Mouse (Mus musculus) layer of hippocampus, postnatal 25 days (tissue): ENCODE data around the gene Pygl. TPM values are rescaled to one million over a fixed set of nuclear protein-coding genes. Genes with fewer than 3 reads are reported as not detected.
"Not testable (repeated sequence)": the region's sequence is repeated elsewhere in the genome, so short reads cannot be mapped to it uniquely, and the experiment has no call there.

Source experiments
- DNase-seq, 2 experiments: peaks; one replicate each; pipeline ENCODE4 v3.0.0; 2022; ENCODE audit warnings: mixed read lengths in 2 of 2, low spot score in 1 of 2; ENCODE audit errors: extremely low spot score in 1 of 2
- total RNA-seq, 2 experiments: library from RNA; stranded (reverse); gene quantifications; 2 replicates each; pipeline ENCODE4 v1.2.3; 2021

Pygl gene
- total RNA-seq, 2 experiments from 2014 or later = 3.3 to 3.7 TPM

DNA sequence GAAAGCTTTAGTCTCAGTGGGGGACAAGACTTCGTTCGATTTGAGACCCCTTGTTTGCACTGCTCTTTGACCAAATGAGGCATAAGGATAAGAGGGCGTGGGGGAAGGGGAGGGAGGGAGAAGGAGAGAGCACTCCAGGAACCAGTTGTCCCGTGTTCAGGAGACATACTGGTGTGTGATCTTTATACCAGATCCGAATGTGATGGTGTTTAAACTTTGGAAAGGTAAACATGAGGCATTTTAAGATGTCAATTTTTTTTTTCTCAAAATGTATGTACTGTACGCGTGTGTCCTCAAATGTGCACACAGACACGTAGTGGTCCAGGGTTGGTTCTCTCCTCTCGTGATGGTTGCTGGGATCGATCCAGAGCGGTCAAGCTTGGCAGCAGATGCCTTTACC is 3.1 kb downstream of the Pygl start:
- no peak for DNase-seq

GRCm38 (mm10) chr12:70227121-70227932 is 4.0 kb downstream of the Pygl start:
- DNase-seq = no peak

DNA sequence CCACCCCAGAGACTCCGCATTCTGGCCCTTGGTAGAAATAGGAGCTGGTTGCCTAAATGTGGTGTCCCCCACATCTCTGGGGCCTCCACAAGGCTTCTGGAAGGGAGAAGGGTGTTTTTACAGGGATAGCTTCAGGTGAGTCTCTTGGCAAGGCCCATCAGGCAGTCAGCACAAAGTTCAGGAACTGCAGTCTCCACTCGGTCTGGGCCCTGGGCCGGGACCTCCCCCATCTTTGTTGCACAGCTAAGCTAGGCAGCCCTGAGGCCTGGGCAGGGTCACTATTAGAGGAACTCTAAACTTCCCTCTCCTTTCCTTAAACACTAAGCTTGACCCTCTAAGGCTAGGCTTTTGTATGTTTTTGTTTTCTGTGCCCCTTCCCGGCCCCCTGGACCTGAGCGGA is 4.6 kb downstream of the Pygl start:
- no peak for DNase-seq

GRCm38 (mm10) chr12:70223331-70223730 is 8.0 kb downstream of the Pygl start:
- no peak for DNase-seq

DNA sequence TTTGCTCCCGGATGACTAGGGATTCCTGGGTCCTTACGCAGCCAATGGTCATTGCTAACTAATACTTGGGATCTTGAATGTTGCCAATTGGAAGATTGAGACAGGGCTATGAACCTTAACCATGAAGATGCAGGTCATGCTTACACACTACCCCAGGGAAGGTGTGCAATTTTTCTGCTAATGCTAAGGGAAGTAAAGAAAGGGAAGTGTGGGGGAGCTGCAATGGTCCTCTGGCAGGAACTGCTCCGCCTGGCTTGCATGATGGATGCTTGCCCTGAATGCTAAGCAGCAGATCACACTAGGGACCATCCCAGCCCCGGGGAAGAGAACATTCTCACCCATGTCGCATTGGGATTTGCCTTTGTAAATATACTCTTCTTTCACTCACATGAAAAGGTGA is 9.9 kb downstream of the Pygl start:
- no peak for DNase-seq

GRCm38 (mm10) chr12:70218795-70219540 is 12.3 kb downstream of the Pygl start:
- DNase-seq = no peak

DNA sequence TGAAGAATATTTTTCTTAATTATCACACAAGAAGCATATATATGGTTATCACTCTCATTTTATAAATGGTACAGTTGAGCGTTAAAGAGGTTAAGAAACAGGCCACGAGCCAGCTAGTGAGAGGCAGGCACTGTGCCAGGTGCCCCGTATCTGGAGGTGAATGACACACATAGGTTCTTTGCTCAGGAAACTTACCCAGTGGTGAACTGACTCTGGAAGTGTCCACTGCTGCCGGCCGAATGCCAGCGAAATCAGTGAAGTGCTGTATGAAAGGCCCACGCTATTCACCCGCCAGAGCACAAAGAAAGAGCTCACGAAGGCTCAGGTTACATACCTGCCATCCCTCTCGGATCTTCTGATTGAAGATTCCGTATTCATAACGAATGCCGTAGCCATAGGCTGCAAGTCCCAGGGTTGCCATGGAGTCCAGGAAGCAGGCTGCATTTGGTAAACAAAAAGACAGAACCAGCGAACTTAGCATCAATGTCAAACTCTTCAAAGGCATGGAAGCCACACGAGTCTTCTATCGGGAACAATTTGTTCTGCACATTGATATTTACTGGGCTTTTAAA is 15.0 kb downstream of the Pygl start:
- no peak for DNase-seq

DNA sequence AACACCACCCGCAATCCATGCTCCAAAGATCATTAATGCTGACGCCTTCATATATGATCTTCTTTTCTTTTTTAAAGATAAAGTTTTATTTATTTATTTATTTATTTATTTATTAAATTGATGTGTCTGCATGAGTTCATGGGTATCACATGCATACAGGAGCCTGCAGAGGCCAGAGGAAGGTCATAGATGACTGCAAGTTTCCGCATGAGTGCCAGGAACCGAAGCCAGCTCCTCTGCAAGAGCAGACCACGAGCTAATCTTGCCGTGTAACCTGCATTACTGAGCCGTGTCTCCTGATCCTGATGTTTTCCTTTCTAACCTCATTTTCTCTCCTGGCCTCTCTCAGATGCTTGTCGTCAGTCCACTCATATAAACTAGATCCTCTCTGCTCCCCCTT is 17.0 kb downstream of the Pygl start:
- DNase-seq = no peak

- no peak for DNase-seq
Observed at GRCm38 (mm10) chr12:70213601-70214000, 17.7 kb downstream of the Pygl start.

DNA sequence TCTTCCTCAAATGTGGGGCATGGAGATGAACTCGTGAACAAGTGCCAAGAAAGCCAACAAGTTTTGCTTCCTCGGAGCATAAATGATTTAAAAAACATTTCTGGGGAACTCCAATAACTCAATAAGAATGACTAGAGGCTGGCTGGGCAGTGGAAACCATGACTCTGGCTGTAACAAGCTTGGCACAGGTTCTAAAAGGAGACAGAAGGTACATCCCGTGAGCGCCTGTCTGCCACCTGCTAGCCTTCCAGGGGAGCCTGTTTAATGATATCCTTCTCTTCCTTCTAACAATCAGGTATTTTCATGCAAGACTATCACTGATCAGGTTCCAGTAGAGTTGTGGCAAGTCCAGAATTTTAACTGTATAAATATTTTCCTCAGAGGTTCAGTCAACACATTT is 18.8 kb downstream of the Pygl start:
- no peak for DNase-seq

DNA sequence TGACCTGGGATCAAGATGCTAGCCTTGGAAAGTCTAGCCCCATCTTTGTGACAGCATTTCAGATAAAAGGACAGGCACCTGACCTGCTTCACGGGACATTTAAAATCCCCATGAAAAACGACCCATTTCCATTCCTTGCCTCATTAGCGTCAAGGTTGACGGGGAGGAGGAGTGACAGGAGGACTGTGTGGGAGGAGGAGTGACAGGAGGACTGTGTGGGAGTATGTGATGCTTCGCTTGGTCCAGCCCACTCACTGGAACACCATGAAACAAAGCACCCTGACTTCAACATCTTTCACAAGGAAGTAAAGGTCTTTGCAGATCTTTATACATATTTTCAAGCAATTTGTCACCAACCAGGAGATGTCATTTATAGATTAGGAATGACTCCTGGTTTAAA is 23.1 kb downstream of the Pygl start:
- DNase-seq = no peak

- no peak for DNase-seq
Observed at GRCm38 (mm10) chr12:70204433-70204832, 26.9 kb downstream of the Pygl start.

DNA sequence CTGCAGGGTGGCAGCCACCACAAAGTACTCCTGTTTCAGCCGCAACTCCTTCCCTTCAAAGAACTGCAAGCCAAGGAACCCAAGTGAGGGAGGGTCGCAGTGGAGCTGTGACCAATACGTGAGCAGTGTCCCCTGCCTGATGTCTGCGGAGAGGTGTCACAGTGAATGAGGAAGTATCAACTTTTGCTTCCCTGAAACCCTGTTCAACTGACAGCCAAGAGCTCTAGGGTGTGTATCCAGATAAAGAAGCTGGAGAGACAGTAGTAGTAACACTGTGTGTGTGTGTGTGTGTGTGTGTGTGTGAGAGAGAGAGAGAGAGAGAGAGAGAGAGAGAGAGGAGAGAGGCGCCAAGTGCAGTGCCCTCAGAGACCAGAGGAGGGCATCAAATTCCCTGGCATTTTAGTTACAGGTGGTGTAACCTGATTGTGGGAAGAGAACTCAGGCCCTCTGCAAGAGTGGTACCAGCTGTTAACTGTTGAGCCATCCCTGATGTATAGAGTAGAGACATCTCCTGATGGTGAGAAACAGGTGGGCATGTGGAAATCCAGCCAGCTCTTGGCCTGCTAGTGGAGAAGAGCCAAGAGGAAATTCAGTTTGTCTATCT is 29.3 kb downstream of the Pygl start:
- no peak for DNase-seq

GRCm38 (mm10) chr12:70196341-70196740 is 34.9 kb downstream of the Pygl start:
- no peak for DNase-seq

DNA sequence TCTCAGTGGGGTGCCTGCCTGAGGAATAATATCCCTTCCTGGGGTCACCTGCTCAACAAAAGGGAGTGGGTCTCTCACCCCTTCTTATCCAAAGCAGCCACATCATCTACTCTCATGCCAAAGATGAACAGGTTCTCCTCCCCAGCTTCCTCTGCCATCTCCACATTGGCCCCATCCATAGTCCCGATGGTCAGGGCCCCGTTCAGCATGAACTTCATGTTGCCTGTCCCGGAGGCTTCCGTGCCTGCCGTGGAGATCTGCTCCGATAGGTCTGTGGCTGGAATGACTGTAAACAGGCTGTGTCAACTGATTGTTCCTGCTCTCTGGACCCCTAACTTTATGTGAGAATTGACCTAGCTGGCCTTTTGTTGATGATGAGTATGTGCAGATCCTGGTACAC is 35.9 kb downstream of the Pygl start:
- DNase-seq = no peak

GRCm38 (mm10) chr12:70192267-70192727 is 39.0 kb downstream of the Pygl start:
- DNase-seq = peak; percentile 9 to 11

DNA sequence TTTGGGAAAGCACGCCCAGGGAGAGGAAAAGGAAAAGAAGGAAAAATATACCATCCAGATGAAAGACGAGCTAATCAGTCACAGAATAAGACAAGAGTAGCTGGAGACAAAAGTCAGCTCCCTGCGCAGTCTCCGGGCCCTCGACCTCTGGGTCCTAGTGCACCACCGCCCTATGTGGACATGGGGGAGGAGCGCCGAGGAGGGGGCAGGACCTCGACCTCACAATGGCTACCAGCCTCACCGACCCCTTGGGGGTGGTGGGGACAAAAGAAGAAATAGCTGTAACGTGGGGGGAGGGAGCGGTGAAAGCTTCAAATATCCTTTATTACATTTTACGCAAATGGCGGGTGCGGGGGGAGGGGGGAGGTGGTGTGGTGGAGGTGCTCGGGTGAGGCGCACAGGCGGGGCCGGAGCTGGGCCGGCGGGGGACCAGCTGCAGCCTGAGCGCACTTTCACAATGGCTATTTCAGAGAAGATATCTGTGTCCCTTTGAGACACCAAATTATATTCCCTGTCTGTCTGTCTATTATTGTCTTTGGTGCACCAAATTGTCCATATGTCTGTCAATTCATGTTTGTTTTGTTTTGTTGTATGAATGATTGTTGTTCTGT is 47.0 kb downstream of the Pygl start:
- DNase-seq = no peak

- not testable (repeated sequence) for DNase-seq
Observed at GRCm38 (mm10) chr12:70183507-70183906, 47.8 kb downstream of the Pygl start.

DNA sequence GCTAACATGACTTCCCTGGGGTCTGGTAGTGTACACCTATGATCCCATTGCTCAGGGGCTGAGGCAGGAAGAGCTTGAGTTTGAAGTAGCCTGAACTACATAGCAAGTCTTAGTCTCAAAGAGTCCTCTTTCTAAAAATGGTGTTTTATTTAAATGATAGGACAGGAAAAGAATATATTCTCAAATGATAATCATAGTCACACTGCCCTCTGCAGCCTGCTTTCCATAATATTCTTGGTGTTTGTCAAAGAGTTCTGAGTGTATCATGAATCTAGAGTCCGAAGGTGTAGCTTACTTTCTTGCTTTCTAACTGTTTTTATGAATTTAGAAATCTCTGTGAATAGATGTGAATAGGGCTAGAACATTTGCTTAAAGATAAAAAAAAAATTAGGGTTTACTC is 61.3 kb downstream of the Pygl start:
- no peak for DNase-seq

DNA sequence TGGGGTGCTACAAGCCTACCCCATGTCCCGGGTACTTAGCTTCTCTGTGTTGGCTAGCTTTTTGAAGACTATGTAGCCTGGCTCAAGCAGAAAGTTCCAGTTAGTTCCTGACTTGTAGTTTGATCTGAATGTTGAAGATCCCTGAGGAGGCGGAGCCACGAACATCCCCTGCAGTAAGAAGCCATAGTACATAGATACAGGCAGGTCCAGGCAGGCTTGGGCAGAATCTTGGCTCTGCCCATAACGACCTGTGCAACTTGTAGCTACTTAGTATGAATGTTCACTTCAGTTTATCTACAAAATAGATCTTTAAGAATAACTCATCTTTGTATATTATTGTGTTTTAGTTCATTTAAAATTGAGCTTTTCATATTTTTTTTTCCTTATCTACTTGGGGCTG is 63.3 kb downstream of the Pygl start:
- DNase-seq = no peak

DNA sequence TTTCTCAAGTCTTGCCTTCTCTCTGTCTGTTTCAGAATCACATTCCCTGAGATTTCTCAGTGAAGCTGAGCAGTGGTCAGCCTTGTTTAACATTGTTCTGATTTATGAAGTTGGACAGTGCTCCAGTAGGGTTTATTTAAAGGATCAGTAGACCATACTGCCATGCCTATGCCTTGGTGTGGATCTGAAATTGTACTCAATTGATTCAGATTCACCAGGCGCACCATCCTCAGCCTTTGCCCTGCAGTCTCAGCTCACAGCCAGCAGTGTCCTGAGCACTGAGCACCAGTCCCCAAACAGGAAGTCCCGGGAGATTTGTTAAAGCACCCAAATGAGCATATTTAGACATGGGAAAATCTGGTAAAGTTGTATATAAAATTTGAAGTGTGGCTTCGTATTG is 66.5 kb downstream of the Pygl start:
- no peak for DNase-seq
